Mouse (Mus musculus): Measurements from ENCODE around the gene Relch.

GRCm38 (mm10) chr1:105800570-105800969 is 136.9 kb downstream of the Relch start:
- TF ChIP-seq EP300 (IDR thresholded peaks at IDR 0.05) (no peak), CTCF (IDR thresholded peaks at IDR 0.05) (no peak)
